Mouse (Mus musculus) intestine, postnatal 0 days (tissue): ENCODE data around the gene Jmjd1c. TPM values are rescaled to one million over a fixed set of nuclear protein-coding genes. Genes with fewer than 3 reads are reported as not detected.

Source experiments
- ATAC-seq: fragments of 200-750 bp; cut with Nextera tagmentation; 2 replicates; pipeline ENCODE4 v1.8.0; 2017; ENCODE audit warnings: mild to moderate bottlenecking, moderate TSS enrichment, moderate library complexity
- H3K27ac ChIP-seq: fragments of 300-500 bp; sonication (generic); 2 replicates; pipeline ENCODE4 v1.5.1; 2014; ENCODE audit warnings: mild to moderate bottlenecking, low read depth, low read length, moderate library complexity
- H3K27me3 ChIP-seq: fragments of 300-500 bp; sonication (generic); replicated peaks from 2 replicates; pipeline ENCODE4 v1.6.1; 2014; ENCODE audit warnings: low read length, mixed read lengths; ENCODE audit not compliant: control insufficient read depth, insufficient read depth
- H3K36me3 ChIP-seq: fragments of 300-500 bp; sonication (generic); 2 replicates; pipeline ENCODE4 v1.6.1; 2014; ENCODE audit warnings: mild to moderate bottlenecking, moderate library complexity; ENCODE audit not compliant: control insufficient read depth, insufficient read depth
- H3K4me1 ChIP-seq: fragments of 300-500 bp; sonication (generic); replicated peaks from 2 replicates; pipeline ENCODE4 v1.6.1; 2014; ENCODE audit warnings: antibody characterized with exemption, low read length, mixed read lengths; ENCODE audit not compliant: control insufficient read depth, insufficient read depth
- H3K4me2 ChIP-seq: fragments of 300-500 bp; sonication (generic); replicated peaks from 2 replicates; pipeline ENCODE4 v1.6.1; 2014; ENCODE audit warnings: low read depth, mild to moderate bottlenecking, moderate library complexity
- H3K4me3 ChIP-seq: fragments of 300-500 bp; sonication (generic); 2 replicates; pipeline ENCODE4 v1.5.1; 2014; ENCODE audit warnings: low read depth, low read length
- H3K9ac ChIP-seq: fragments of 300-500 bp; sonication (generic); 2 replicates; pipeline ENCODE4 v1.6.1; 2014; ENCODE audit warnings: mild to moderate bottlenecking, low read depth, low read length
- H3K9me3 ChIP-seq: fragments of 300-500 bp; sonication (generic); 2 replicates; pipeline ENCODE4 v1.6.1; 2016; ENCODE audit warnings: mixed run types; ENCODE audit not compliant: control insufficient read depth
- CTCF ChIP-seq: sonication (generic); IDR thresholded peaks from 2 replicates; pipeline ENCODE4 v1.5.1; 2016; ENCODE audit warnings: low read depth, mild to moderate bottlenecking, control low read depth, antibody characterized with exemption, moderate library complexity
- WGBS: fragments of 180-500 bp; shearing (Covaris S2); extraction: QIAGEN DNeasy Blood & Tissue Kit; methylation state at CpG from one replicate; pipeline ENCODE4 v1.1.7; 2014; 5-methylcytosine and 5-hydroxymethylcytosine counted together
- polyA plus RNA-seq: library from polyadenylated mRNA; unstranded; fragments of >200 nt; fragmentation: Nextera tagmentation; extraction: Ambion mirVana; gene quantifications from 2 replicates; pipeline ENCODE4 v1.2.1, GENCODE M21; 2015

Gene Jmjd1c
- polyA plus RNA-seq, 1 experiment from 2014 or later = 33.4 TPM

GRCm38 (mm10) chr10:67190261-67190660, 94.3 kb downstream of the Jmjd1c start:
- TF ChIP-seq CTCF = peak; percentile 57
- Histone ChIP-seq H3K4me2 (no peak overlapping the region), H3K4me1 (peaks cover 6% of the 10 kb centered on the region; the same call in 1 of the 2 replicates), H3K4me3 (no peak overlapping the region), H3K9me3 (no peaks in the 10 kb centered on the region), H3K27me3 (no peaks in the 10 kb centered on the region), H3K9ac (no peak overlapping the region), H3K27ac (no peak overlapping the region), H3K36me3 (peaks cover 7% of the 10 kb centered on the region)
- 61% methylated on average over 1 of the region's 1 CpGs for WGBS
- no peak for ATAC-seq

GRCm38 (mm10) chr10:67192366-67192765, 96.4 kb downstream of the Jmjd1c start:
- peak; percentile 59 for TF ChIP-seq CTCF
- Histone ChIP-seq H3K27me3 (no peaks in the 10 kb centered on the region), H3K9ac (no peak overlapping the region), H3K36me3 (peaks cover 7% of the 10 kb centered on the region), H3K27ac (no peak overlapping the region), H3K4me2 (no peak overlapping the region), H3K9me3 (no peaks in the 10 kb centered on the region), H3K4me1 (peaks cover 11% of the 10 kb centered on the region; the same call in 1 of the 2 replicates), H3K4me3 (no peak overlapping the region)
- no peak for ATAC-seq
- 93% methylated on average over 3 of the region's 3 CpGs for WGBS

GRCm38 (mm10) chr10:67193003-67193652, 97.2 kb downstream of the Jmjd1c start:
- peaks cover 11% of the 10 kb centered on the region for H3K4me1 ChIP-seq
- H3K9ac ChIP-seq = no peak overlapping the region
- WGBS = 37% methylated on average over 3 of the region's 3 CpGs
- H3K27me3 ChIP-seq = no peaks in the 10 kb centered on the region
- no peaks in the 10 kb centered on the region for H3K9me3 ChIP-seq
- no peak overlapping the region for H3K4me2 ChIP-seq
- peak; percentile 64 for ATAC-seq
- no peak for TF ChIP-seq CTCF
- H3K36me3 ChIP-seq = peaks cover 7% of the 10 kb centered on the region
- H3K4me3 ChIP-seq = no peak overlapping the region
- no peak overlapping the region for H3K27ac ChIP-seq

- WGBS = 95% methylated on average over 3 of the region's 3 CpGs
- TF ChIP-seq CTCF = no peak
These were observed 98.1 kb downstream of the Jmjd1c start for GRCm38 (mm10) chr10:67194046-67194445.

GRCm38 (mm10) chr10:67195671-67196070, 99.7 kb downstream of the Jmjd1c start:
- no peak overlapping the region for H3K27ac ChIP-seq
- H3K9ac ChIP-seq = no peak overlapping the region
- no peak overlapping the region for H3K4me2 ChIP-seq
- no peaks in the 10 kb centered on the region for H3K9me3 ChIP-seq
- peaks cover 7% of the 10 kb centered on the region for H3K36me3 ChIP-seq
- 91% methylated on average over 1 of the region's 1 CpGs for WGBS
- H3K4me3 ChIP-seq = no peak overlapping the region
- peaks cover 8% of the 10 kb centered on the region; the same call in 1 of the 2 replicates for H3K4me1 ChIP-seq
- no peak for TF ChIP-seq CTCF
- no peaks in the 10 kb centered on the region for H3K27me3 ChIP-seq
- ATAC-seq = no peak

More at GRCm38 (mm10) chr10:67194046-67194445, 98.1 kb downstream of the Jmjd1c start:
- no peaks in the 10 kb centered on the region for H3K9me3 ChIP-seq
- peaks cover 10% of the 10 kb centered on the region for H3K4me1 ChIP-seq
- ATAC-seq = no peak
- no peak overlapping the region for H3K9ac ChIP-seq
- no peak overlapping the region for H3K4me3 ChIP-seq
- no peaks in the 10 kb centered on the region for H3K27me3 ChIP-seq
- H3K27ac ChIP-seq = no peak overlapping the region
- peaks cover 7% of the 10 kb centered on the region for H3K36me3 ChIP-seq
- H3K4me2 ChIP-seq = no peak overlapping the region

GRCm38 (mm10) chr10:67197186-67197585, 101.3 kb downstream of the Jmjd1c start:
- WGBS = 79% methylated on average over 4 of the region's 4 CpGs

More at GRCm38 (mm10) chr10:67197186-67197585, 101.3 kb downstream of the Jmjd1c start:
- no peak for TF ChIP-seq CTCF
- no peak overlapping the region for H3K9ac ChIP-seq
- no peaks in the 10 kb centered on the region for H3K9me3 ChIP-seq
- peaks cover 4% of the 10 kb centered on the region for H3K36me3 ChIP-seq
- ATAC-seq = no peak
- no peak overlapping the region for H3K4me2 ChIP-seq
- peaks cover 8% of the 10 kb centered on the region; the same call in 1 of the 2 replicates for H3K4me1 ChIP-seq
- no peak overlapping the region for H3K4me3 ChIP-seq
- H3K27ac ChIP-seq = no peak overlapping the region
- H3K27me3 ChIP-seq = no peaks in the 10 kb centered on the region
